Mouse (Mus musculus) testis, adult 2 months (tissue): ENCODE measurements around the gene Lig4. TPM values are rescaled to one million over a fixed set of nuclear protein-coding genes. Genes with fewer than 3 reads are reported as not detected.

ENCODE experiments used
- H3K27ac ChIP-seq: fragments of 200-500 bp; 2 replicates; pipeline ENCODE4 v1.5.1; 2012; ENCODE audit warnings: low read depth, low read length; ENCODE audit not compliant: control insufficient read depth, insufficient read depth
- H3K27me3 ChIP-seq: fragments of 200-500 bp; 2 replicates; pipeline ENCODE4 v1.6.1; 2012; ENCODE audit warnings: mild to moderate bottlenecking, low read length, moderate library complexity; ENCODE audit not compliant: control insufficient read depth, insufficient read depth
- H3K36me3 ChIP-seq: fragments of 200-500 bp; 2 replicates; pipeline ENCODE4 v1.6.1; 2012; ENCODE audit warnings: mild to moderate bottlenecking, low read length; ENCODE audit not compliant: control insufficient read depth, insufficient read depth
- H3K4me1 ChIP-seq: fragments of 200-500 bp; 2 replicates; pipeline ENCODE4 v1.6.1; 2012; ENCODE audit warnings: low read length; ENCODE audit not compliant: control insufficient read depth, insufficient read depth
- H3K4me3 ChIP-seq: fragments of 200-500 bp; 2 replicates; pipeline ENCODE4 v1.5.1; 2012; ENCODE audit warnings: low read depth, mild to moderate bottlenecking, low read length, moderate library complexity, mixed read lengths; ENCODE audit not compliant: control insufficient read depth
- CTCF ChIP-seq: fragments of 200-500 bp; IDR thresholded peaks from 2 replicates; pipeline ENCODE4 v1.5.1; 2012; ENCODE audit warnings: low read depth, mild to moderate bottlenecking, inconsistent platforms, low read length, moderate library complexity; ENCODE audit not compliant: control insufficient read depth, insufficient read depth, insufficient replicate concordance
- POLR2A ChIP-seq: fragments of 200-500 bp; IDR thresholded peaks from 2 replicates; pipeline ENCODE4 v1.6.1; 2012; ENCODE audit warnings: low read depth, mild to moderate bottlenecking, inconsistent platforms, low read length, moderate library complexity; ENCODE audit not compliant: control insufficient read depth
- polyA plus RNA-seq: library from polyadenylated mRNA; depleted of rRNA; stranded (reverse); fragments of >200 nt; gene quantifications from 2 replicates; pipeline ENCODE4 v1.2.3, GENCODE M21; 2012

The Lig4 gene
- polyA plus RNA-seq, 1 experiment, result 9.0 TPM

- Histone ChIP-seq H3K27ac (no peak overlapping the region), H3K4me1 (peaks cover 3% of the 10 kb centered on the region), H3K27me3 (no peaks in the 10 kb centered on the region), H3K36me3 (peaks cover 2% of the 10 kb centered on the region; the same call in 1 of the 2 replicates), H3K4me3 (no peak overlapping the region)
- no peak for TF ChIP-seq POLR2A
- no peak for TF ChIP-seq CTCF
Observed at GRCm38 (mm10) chr8:9971866-9972265, 5.6 kb downstream of the Lig4 start.

GRCm38 (mm10) chr8:9959919-9960318 is 17.6 kb downstream of the Lig4 start:
- Histone ChIP-seq H3K4me3 (no peak overlapping the region), H3K4me1 (no peaks in the 10 kb centered on the region), H3K27me3 (no peaks in the 10 kb centered on the region), H3K27ac (no peak overlapping the region), H3K36me3 (no peaks in the 10 kb centered on the region)
- TF ChIP-seq CTCF (no peak), POLR2A (no peak)

GRCm38 (mm10) chr8:9958338-9958737 is 19.1 kb downstream of the Lig4 start:
- TF ChIP-seq CTCF (no peak), POLR2A (no peak)
- H3K27ac ChIP-seq, result no peak overlapping the region
- H3K27me3 ChIP-seq, result no peaks in the 10 kb centered on the region
- H3K36me3 ChIP-seq, result no peaks in the 10 kb centered on the region
- H3K4me3 ChIP-seq, result no peak overlapping the region
- H3K4me1 ChIP-seq, result no peaks in the 10 kb centered on the region

GRCm38 (mm10) chr8:9949134-9949890 is 28.2 kb downstream of the Lig4 start:
- Histone ChIP-seq H3K4me1 (no peaks in the 10 kb centered on the region), H3K27me3 (no peaks in the 10 kb centered on the region), H3K27ac (no peak overlapping the region), H3K36me3 (no peaks in the 10 kb centered on the region), H3K4me3 (no peak overlapping the region)
- TF ChIP-seq CTCF (no peak), POLR2A (no peak)

- TF ChIP-seq CTCF (no peak), POLR2A (no peak)
- Histone ChIP-seq H3K36me3 (no peaks in the 10 kb centered on the region), H3K27ac (no peak overlapping the region), H3K4me1 (no peaks in the 10 kb centered on the region), H3K27me3 (no peaks in the 10 kb centered on the region), H3K4me3 (no peak overlapping the region)
Observed at GRCm38 (mm10) chr8:9935574-9935973, 41.9 kb downstream of the Lig4 start.

GRCm38 (mm10) chr8:9934891-9935565 is 42.5 kb downstream of the Lig4 start:
- H3K27ac ChIP-seq, result no peak overlapping the region
- no peaks in the 10 kb centered on the region for H3K36me3 ChIP-seq
- TF ChIP-seq CTCF (no peak), POLR2A (no peak)
- no peaks in the 10 kb centered on the region for H3K27me3 ChIP-seq
- H3K4me1 ChIP-seq, result no peaks in the 10 kb centered on the region
- no peak overlapping the region for H3K4me3 ChIP-seq

- no peak overlapping the region for H3K4me3 ChIP-seq
- no peak overlapping the region for H3K27ac ChIP-seq
- no peaks in the 10 kb centered on the region for H3K27me3 ChIP-seq
- TF ChIP-seq CTCF, result no peak
- TF ChIP-seq POLR2A, result no peak
- no peaks in the 10 kb centered on the region for H3K4me1 ChIP-seq
- H3K36me3 ChIP-seq, result no peaks in the 10 kb centered on the region
Observed at GRCm38 (mm10) chr8:9932711-9933110, 44.8 kb downstream of the Lig4 start.
